Mouse (Mus musculus): ENCODE measurements at regions not wholly inside any gene's neighbourhood (a gene's known extent, or its start where the extent isn't known, plus 50 kb on each side); places are given as distances from the start of the nearest gene placed in this dataset.

DNA sequence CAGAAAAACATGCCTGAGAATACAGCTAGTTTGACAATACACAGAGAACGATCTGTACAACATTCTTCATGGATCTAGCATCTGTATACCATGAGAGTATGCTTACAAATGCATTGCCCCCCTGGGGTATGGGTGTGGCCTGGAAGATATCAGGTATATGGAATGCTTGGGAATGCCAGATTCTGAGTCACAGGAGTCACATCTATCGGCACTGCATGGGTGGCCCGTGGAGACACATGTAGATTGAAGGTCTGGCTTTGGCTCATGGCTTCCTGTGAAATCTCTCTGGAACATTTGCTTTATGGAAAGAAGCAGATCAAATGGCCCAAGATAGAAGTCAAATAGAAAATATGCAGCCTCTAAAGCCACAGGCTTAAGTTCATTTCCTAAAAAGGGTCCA, 59.6 kb downstream of the Kcne4 start:
- DNase-seq (ENCODE audit: low spot score), result no peak

DNA sequence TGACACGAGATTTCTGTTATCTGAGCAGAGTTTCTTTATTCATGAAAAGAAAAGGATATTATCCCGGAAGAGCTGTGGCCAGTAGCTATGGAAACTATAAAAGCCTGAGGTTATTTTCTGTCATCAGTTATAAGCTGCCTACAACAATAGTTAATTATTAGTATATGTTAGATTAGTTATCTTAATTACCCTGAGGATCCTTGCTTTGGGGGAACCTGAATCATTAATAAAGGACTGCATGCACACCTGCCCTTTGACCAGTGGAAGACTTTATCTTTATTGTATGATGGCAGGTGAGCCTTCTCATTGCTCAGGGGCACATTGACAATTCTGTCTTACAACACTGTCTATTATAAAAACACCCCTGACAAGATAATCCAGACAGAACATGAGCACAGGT, 62.7 kb downstream of the Kcne4 start:
- DNase-seq (ENCODE audit: low spot score), result no peak

DNA sequence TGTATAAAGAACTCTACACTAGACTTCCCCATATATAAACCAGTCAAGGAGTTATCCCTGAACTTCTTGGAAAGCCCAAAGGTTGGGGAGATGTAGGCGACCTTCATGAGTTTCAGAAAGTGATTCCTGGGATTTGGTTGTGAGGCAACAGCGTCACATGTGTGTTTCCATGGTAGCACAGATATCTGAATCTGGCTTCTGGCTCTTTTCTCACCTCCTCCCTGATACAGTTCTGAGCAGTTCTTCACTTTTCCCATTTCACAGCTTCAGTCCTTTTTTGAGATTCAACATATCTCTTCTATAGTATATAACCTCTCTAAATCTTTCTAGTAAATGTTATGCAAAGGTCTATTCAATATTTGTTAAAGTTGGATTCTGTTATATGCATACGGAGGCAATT, 65.9 kb downstream of the Kcne4 start:
- no peak for DNase-seq (ENCODE audit: low spot score)

DNA sequence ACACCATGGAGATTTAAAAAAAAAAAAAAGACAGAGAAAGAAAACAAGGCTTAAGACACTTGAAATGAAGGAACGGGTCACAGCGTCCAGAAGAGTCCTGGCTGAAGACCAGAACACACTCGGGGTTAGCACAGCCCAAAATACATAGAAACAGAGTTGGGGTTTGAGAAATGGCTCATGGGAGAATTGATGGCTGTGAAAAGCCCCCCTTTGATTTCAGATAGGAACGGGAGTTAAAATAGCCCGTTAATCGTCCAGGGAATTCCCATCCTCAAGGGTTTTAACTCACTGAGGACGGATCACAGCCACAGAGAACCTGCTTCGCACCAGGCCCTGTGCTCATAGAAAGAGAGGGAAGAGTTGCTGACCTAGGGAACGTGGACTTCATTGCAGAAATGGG, 72.7 kb downstream of the Kcne4 start:
- no peak for DNase-seq (ENCODE audit: low spot score)

DNA sequence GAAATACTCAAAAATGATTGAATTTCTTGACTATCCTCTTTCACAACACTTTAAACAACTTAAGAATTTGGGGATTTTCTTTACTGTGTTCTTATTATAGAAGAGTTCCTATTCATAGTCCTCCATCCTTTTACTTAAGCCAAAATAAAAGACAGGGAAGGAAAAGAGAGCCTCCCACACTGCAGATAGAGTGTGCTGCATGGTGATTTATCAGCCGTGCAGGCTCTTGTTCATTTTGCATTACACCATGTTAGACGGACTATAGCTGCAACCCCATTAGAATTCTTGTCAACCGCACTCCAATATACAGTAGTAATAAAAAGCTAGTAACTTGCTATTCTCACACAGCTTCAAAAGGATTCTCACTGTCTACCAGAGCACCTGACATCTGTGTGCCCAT, 74.8 kb downstream of the Kcne4 start:
- no peak for DNase-seq (ENCODE audit: low spot score)

DNA sequence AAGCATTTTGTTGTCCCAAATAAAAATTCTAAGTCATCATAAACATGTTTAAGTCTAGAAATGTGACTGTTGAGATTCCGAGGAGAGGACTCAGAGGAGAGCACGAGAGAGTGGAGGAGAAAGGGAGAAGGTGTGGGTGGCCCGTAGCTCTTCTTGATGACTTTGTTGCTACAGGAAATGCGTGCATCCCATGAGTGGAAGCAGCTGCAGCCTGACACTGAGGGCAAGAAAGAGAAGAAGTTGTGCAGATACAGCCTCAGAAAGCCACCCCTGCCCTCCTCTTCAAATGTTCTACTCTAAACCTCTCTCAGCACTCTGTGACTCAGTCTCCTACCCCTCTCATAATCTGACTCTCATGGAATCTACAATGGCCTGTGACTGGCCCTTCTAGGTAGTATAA, 77.7 kb downstream of the Kcne4 start:
- DNase-seq (ENCODE audit: low spot score), result no peak

DNA sequence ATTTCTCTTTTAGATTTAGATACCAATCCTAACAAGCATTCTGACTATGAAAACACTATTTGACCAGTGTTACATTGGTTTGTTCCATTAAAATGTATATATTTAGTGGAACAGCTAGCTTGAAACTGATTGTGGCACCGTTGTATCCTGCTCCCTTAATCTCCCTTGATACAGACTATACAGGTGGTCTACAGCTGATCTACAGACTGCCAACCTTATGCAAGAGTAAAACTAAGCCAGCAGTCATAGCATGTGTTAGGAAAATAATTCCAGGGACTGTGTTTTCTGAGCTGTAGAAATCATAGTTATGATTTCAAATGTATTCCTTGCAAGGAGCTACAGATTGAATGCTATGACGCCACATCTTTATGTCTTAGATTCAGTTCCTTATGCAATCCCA, 78.6 kb downstream of the Kcne4 start:
- DNase-seq (ENCODE audit: low spot score), result no peak

DNA sequence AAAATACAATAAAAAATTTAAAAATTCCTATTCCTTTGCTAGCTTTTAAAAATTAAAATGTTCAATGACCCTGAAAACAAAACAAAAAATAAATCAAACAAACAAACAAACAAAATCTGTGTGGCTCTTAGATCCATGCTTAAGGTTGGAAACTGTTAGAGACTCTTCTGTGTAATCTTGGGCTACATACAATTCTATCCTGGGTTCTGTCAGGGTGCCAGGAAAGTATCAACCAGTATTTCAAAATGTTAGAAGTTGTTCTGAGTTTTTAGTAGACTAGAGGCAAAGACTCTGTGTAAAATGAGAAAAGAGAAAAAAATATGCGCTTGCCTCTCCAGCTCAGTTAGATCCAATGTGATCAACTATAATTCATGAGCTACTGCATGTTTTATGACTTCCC, 91.0 kb downstream of the Kcne4 start:
- DNase-seq (ENCODE audit: low spot score), result no peak

DNA sequence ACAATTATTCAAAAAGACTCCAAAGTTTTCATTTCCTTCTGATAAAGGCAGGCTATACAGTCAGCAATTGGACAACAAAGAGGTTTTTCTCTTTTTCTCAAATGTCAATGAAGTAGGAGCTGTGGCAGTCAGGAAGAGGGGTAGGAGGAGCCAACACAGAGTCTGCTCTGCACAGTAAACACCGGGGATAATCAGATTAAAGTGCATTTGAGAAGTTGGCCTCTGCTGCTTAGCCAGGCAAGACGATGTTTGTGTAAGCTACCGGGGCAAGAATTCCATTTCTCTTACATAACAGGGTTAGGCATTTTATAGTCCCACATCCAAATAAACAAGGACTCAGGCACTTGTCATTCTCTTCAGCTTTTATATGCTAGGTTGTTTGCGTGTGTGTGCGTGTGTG, 91.4 kb downstream of the Kcne4 start:
- peak; percentile 31 for DNase-seq (ENCODE audit: low spot score)

DNA sequence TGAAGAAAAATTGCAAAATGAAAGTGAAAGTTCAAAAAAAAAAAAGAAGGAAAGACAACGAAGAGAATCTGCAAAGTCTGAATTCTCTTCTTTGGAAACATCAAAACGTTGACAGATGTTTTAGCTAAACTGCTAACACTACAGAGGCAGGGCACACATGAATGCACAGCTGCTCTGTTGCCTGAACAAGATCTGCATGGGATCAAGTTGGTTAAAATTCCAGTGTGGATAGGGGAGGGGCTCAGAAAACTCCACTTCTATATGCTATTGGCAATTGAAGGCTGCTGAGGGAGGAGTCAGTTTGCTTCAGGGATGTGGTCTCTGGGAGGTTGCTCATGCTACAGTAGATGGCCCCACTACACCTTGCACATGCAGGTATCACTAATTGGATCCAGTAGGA, 97.2 kb downstream of the Kcne4 start:
- peak; percentile 7 for DNase-seq (ENCODE audit: low spot score)

DNA sequence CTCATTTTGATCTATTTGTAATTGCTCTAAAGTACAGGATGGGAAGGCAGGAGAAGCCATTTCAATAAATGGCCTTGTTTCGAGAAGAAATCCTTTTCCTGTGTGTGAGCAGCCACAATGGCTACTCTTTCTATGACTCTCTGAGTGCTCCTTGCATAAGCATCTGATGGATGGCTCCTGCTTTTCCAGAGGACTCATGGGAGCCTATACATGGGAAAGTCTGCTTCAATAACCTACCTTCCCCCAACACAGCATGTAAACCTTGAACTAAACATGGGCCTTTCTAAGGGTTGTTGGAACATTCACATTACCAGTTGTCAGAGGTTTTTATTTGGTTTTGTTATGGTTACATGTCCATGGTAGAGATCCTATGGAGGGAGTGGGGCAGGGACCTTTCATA, 103.3 kb downstream of the Kcne4 start:
- DNase-seq (ENCODE audit: low spot score), result no peak

DNA sequence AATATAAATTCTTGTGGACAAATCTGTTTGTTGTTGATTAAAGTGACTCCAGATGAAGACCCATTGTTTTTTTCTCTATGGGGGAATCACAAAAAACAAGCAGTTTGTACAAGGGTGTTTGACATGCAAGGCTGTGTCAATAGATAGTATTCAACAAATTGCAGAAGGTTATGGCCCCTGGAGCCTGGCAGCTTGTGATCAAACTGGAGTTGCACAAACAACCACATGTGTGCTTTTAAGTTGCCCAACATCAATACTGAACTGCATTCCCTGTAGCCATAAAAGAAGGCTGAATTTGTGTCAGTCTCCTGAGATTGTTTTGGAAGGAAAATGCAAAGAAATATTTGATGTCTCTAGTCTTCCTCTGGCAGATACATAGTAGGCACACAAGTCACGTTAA, 113.4 kb downstream of the Kcne4 start:
- no peak for DNase-seq (ENCODE audit: low spot score)

DNA sequence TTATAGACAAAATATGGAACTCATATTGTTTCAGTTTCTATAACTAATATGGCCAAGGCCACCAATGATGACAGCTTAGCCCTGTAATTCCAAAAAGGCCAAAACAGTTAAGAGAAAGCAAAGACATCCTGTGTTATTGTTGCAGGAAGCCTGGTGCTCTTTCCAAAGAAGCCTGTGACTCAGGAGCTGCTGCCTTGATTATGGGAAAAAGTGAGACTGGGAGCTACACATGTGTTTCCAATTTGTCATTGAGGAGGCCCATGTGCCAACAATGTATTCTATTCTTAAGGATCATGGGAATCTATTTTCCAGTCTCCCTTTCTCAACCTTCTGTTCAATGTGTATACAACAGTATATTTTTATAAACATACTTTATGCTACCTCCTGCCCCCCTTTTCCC, 123.3 kb downstream of the Kcne4 start:
- DNase-seq (ENCODE audit: low spot score), result peak; percentile 30

DNA sequence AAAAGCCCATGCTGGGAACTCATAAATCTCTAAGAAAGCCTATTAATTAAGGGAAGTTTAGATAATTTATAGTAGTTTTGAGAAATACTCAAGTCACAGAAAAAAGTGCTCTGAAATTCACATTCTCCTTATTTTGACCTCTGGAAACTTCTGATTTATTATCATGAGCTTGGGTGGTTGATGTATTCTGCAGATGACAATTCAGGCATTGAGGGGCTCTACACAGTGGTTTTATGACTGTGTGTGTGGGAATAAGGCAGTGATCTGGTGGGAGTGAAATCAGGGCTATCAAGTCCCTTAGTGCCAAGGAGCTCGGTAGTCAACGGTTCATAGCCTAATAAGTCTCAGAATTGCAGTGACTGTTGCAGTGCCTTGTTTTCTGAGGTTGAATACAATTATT, 129.0 kb downstream of the Kcne4 start:
- DNase-seq (ENCODE audit: low spot score), result no peak

DNA sequence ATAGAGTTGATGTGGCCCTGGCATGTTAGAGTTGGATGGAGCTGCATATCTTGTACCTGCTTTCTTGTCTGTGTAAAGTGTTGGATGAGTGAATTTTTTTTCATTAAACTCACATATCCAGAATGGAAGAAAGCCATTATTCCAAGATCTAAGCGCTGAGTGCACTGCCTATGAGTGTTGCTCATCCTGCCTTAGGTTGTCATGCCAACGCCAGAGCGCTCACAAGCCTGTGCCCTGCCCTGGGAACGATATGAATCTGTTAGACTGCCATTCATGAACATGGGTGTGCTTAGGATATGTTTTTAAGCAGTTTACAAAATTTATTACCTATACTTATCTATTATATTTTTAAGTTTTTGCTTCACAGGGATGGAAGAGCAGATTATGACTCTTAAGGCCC, 163.5 kb downstream of the Kcne4 start:
- DNase-seq (ENCODE audit: low spot score), result no peak

Data from embryo, embryonic 10.5 days (tissue).